Mouse (Mus musculus): Measurements from ENCODE around the gene Mag.

The Mag gene

DNA sequence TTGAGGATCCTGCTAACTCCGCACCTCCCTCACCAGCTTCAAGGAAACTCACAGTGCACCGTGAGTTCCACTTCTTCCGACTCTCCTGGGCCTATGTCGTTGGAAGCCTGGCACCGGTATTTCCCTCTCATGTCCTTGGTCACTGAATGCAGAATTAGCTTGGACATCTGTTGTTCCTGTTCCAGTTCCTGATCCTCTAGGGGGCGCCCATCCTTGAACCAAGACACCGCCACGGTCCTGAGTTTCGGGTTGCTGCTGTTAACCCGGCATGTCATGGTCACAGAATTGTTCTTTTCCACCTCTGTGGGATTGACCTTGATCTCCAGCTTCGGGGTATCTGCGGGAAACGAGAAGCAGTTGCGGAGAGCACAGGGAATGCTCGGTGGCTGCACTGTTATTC lies 41.6 kb downstream of the Mag start:
- DNase-seq (ENCODE audit: low spot score in 2 of 2), result peak; percentile 61 to 70

DNA sequence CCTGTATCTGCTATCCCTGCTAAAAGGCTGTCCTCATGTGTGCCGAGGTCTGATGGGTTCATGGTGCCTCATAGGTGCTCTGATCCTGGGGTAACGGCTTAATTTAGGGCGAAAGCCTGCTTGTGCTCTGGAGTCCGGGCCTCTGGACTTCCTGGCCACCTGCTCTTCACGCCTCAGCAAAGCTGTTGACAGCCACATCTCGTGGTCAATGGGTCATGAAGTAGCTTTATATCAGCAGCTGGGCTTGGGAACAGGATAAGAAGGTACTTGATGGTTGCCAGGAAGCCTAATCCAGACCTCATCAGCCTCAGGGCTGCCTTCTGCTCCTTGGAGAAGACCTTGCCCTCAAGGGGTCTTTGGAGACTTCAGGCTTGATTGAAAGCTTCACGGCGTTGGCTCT lies 51.3 kb downstream of the Mag start:
- no peak for DNase-seq (ENCODE audit: low spot score in 2 of 2)

GRCm38 (mm10) chr7:30861464-30861863 lies 53.2 kb downstream of the Mag start, which contains the start of gene Ffar1:
Gene Ffar1, minus strand, starts transcription at chr7:30861564.
- no peak for DNase-seq (ENCODE audit: low spot score in 2 of 2)

DNA sequence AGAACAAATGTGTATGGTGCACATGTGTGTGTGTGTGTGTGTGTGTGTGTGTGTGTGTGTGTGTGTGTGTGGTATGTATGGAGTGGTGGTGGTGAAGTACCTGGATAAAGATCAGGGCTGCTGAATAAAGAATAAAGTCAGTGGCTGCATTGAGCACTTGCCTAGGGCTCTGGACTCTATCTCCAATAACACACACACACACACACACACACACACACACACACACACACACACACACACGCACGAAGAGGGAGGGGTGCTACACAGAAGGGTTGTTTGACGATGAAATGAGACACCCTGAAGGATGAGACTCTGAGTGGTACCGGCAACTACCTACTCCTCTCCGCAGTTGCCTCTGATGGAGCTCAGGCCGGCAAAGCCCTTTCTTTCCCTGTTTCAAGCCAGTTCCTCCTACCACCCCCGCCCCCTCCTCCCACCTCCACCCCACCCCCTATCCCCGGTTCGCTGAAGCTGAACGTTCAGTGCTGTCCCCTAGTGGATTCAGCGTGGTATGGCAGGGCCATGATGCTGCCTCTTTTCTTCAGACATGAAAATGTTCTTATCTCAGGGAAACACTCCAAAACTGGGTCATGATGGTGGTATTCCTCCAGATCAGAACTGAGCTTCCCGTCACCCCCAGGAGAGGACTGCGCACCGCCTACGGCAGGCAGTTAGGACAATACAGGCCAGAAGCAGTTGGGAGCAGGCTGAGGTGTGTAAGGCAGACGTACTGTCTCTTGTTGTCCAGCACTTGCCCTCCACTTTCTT lies 54.9 kb downstream of the Mag start:
- peak; percentile 39 to 53 for DNase-seq (ENCODE audit: low spot score in 2 of 2)

GRCm38 (mm10) chr7:30859290-30859634 lies 55.4 kb downstream of the Mag start:
- DNase-seq (ENCODE audit: low spot score in 2 of 2), result peak; percentile 68 to 82

GRCm38 (mm10) chr7:30857746-30858145 lies 56.9 kb downstream of the Mag start:
- DNase-seq (ENCODE audit: low spot score in 2 of 2), result no peak

GRCm38 (mm10) chr7:30856078-30856477 lies 58.6 kb downstream of the Mag start, which contains the start of gene Ffar3:
Gene Ffar3, minus strand, starts transcription at chr7:30856178.
- DNase-seq (ENCODE audit: low spot score in 2 of 2), result no peak

- no peak for DNase-seq (ENCODE audit: low spot score in 2 of 2)
Measured at GRCm38 (mm10) chr7:30851421-30851820, 63.3 kb downstream of the Mag start.
